Mouse (Mus musculus) naive thymus-derived CD4-positive, alpha-beta T cell, adult 2 months (primary cell): ENCODE data around the gene Krt222.
A peak's percentile ranks its signal among the peaks of the same experiment; 100 is the strongest.
"Not testable (repeated sequence)": the region's sequence is repeated elsewhere in the genome, so short reads cannot be mapped to it uniquely, and the experiment has no call there.

ENCODE experiments used
- DNase-seq: peaks from one replicate; pipeline ENCODE4 v3.0.0-alpha.2; 2011; ENCODE audit warnings: low read depth

Gene Krt222

GRCm38 (mm10) chr11:99243820-99244374 is at the start of gene Krt222:
Krt222 (minus strand) TSS chr11:99244085.
- no peak for DNase-seq

- DNase-seq, result peak; percentile 84
These were observed 49.0 kb upstream of the Krt222 start for GRCm38 (mm10) chr11:99292846-99293245.

GRCm38 (mm10) chr11:99284833-99285312 is 41.0 kb upstream of the Krt222 start, which contains the start of gene Krt24:
Krt24 (minus strand) TSS chr11:99285262.
- DNase-seq, result no peak

DNA sequence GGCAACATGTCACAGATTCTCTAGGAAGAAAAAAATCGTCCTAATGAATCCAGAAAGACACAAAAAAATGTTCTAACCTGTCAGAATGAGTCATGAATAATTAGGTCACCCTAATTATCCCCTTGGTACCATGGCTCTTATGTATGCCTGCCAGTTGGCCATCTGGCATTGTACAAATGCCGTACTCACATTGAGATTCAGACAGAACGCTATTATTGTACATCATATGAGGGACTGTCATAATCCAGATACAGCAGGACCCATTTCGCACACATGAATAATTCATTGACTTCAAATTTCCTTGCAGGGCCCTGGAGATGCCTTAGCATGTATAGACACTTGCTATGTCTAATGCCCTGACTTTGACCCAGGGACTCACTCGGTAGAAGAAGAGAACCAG is 40.1 kb upstream of the Krt222 start:
- no peak for DNase-seq

GRCm38 (mm10) chr11:99283334-99283733 is 39.4 kb upstream of the Krt222 start:
- DNase-seq, result peak; percentile 30

DNA sequence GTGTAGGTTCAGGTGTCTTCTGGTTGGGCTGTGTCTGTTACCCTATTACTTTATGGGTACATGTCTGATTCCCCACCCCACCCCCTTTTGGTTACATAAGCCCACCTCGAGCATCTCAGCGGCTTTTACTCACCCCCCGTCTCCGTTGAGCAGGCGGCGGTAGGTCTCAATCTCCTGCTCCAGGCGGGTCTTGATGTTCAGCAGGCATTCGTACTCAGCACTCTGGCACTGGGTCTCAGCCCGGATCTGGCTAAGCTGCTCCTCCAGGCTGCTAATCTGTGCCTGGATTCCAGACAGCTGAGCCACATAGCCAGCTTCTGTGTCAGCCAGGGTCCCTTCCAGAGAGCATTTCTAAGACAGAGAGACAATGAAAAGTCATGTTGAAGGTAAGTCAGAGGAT is 37.2 kb upstream of the Krt222 start:
- no peak for DNase-seq

GRCm38 (mm10) chr11:99279986-99280385 is 36.1 kb upstream of the Krt222 start:
- no peak for DNase-seq

DNA sequence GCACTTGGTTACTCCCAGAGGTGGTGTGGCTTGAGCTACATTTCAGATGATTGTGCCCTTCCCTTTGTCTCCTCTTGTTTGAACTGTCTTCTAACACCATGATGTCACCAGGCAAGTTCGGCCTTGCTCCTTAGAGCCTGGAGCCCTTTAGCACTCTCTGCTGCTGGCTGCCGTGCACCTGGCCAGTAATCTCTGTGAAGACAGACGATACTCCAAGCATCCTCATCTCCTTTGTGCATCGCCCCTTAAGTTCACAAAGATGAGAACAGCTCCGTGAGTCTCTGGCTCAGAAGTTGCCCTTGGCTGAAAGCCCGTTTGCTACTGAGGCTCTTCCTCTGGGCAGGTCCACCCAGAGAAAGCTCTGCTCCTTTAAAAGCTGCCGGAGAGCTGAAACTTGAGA is 32.9 kb upstream of the Krt222 start:
- no peak for DNase-seq

DNA sequence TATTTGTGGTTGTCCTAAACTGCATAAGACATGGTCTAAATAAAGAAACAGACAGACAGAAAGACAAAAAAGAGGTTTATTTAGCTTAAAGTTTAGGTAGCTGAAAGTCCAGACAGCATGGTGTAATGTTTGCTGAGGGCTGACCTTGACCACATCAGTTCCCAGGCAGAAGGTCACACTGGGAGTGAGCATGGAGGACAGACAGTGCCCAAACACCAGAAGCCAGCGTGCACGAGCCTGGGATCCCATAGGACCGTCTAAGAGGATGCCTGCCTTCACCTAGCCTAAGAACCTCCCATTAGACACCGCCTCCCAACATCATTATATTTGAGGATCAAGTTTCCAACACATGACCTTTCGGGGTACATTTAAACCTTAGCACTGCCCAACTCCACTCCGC is 31.7 kb upstream of the Krt222 start:
- no peak for DNase-seq

DNA sequence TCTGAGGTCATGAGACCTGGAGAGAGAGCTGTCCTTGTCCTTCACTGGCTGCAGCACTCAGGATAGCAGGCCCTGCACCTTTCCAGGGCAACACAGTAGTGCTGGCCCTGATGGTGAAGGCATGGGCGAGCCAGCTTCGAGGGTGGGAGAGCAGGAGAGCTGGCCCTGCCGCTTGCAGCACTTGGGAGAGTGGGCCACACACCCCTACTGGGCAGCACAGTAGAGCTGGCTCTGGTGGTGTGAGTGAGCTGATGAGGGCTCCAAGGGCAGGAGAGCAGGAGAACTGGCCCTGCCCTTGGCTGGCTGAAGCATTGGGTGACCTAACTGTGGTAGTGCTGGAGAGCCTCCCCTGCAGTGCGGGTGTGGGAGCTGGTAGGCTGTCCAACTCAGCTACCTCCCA is 28.8 kb upstream of the Krt222 start:
- DNase-seq, result no peak

GRCm38 (mm10) chr11:99269192-99269591 is 25.3 kb upstream of the Krt222 start:
- no peak for DNase-seq

GRCm38 (mm10) chr11:99265796-99266195 is 21.9 kb upstream of the Krt222 start:
- DNase-seq, result no peak

- DNase-seq, result no peak
These were observed 21.3 kb upstream of the Krt222 start for GRCm38 (mm10) chr11:99265220-99265619.

GRCm38 (mm10) chr11:99256213-99256612 is 12.3 kb upstream of the Krt222 start:
- no peak for DNase-seq

- peak; percentile 79 for DNase-seq
These were observed 11.4 kb upstream of the Krt222 start for GRCm38 (mm10) chr11:99255316-99255715.

DNA sequence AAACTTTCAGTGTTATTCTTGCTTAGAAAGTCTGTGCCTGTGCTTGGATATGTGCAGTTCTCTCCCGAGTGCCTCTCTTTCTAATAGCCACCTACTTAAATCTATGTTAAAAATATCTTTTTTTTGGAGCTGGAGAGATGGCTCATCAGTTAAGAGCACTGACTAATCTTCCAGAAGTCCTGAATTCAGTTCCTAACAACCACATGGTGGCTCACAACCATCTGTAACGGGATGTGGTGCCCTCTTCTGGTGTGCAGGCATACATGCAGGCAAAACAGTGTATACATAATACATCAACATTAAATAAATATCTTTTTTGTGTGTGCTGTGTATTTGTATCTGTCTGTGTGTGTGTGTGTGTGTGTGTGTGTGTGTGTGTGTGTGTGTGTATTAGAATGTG is 10.0 kb upstream of the Krt222 start:
- no peak for DNase-seq

GRCm38 (mm10) chr11:99252671-99253070 is 8.8 kb upstream of the Krt222 start:
- DNase-seq, result no peak

- no peak for DNase-seq
These were observed 6.8 kb upstream of the Krt222 start for GRCm38 (mm10) chr11:99250666-99251065.

GRCm38 (mm10) chr11:99250241-99250640 is 6.4 kb upstream of the Krt222 start:
- no peak for DNase-seq

DNA sequence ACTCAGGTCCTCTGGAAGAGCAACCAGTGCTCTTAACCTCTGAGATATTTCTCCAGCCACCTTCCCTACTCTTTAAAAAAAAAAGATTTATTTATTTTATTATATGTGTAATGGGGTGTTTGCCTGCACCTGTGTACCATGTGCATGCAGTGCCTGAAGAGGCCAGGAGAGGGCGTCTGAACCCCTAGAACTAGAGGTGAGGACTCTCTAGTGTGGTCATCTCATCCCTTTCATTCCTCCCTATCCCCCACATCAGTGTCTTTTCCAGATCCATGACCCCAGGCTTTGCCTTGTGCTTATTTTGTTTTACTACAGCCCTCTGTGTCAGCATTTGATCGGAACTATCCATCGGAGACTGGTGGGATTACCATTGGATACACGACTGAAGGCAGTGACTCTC is 5.2 kb upstream of the Krt222 start:
- DNase-seq, result peak; percentile 59

- no peak for DNase-seq
These were observed 4.0 kb upstream of the Krt222 start for GRCm38 (mm10) chr11:99247916-99248315.

DNA sequence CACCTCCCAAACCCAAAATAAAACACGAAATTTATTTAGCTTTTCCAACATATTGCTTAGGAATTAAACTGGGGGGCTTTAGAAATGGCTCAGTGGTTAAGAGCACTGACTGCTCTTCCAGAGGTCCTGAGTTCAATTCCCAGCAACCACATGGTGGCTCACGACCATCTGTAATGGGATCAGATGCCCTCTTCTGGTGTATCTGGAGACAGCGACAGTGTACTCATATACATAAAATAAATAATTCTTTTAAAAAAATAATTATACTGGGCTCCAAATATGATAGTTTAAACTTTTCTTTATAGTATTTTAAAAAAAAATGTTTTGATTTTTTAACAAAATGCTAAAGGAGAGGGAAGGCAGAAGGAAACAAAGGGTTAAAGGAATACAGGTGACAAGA is 634 bp upstream of the Krt222 start:
- not testable (repeated sequence) for DNase-seq

GRCm38 (mm10) chr11:99243200-99243819 is 575 bp downstream of the Krt222 start:
- no peak for DNase-seq

DNA sequence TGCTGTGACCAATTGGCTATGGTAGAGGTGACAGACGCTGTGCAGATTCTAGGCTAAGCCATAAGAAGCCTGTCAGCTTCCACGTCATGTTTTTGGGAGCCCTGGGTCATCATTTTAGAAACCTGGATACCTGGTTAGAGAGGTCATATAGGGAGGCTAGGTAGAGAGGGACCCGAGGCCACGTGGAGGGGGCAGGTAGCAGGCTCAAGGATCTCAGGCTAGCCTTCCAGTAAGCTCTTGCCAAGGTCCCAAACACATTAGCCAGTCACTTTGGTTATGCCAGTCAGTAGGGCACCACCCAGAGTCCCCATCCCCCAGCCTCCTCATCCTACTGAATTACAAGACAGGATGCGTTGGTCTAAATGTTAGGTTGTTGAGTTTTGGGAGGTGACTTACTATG is 1.8 kb downstream of the Krt222 start:
- no peak for DNase-seq
